Mouse (Mus musculus): ENCODE results near the gene 3110009E18Rik. TPM values are rescaled to one million over a fixed set of nuclear protein-coding genes. Genes with fewer than 3 reads are reported as not detected.

The 3110009E18Rik gene
- polyA plus RNA-seq, 1 experiment from 2014 or later: 12.8 TPM

DNA sequence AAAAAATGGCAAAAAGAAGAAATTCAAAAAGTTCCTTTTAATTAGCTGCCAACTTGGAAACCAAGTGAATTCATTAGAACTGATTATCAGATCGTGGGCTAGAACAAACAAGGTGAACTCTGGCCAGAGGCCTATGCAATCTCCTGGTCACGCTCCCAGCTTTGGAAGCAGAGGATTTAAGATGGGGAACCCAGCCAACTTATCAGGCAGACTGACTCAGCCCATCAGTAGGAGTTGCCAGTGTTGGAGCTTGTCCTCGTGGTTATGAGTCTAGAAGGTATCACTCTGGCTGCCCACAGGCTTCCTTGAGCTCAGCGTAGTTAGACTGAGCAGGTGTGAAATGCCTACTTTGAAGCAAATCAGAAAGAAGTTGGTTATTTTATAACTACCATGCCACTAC is 3.9 kb downstream of the 3110009E18Rik start:
- ATAC-seq: no peak
- H3K27me3 ChIP-seq (replicated peaks): no peaks in the 10 kb centered on the region
- no peak overlapping the region for H3K9ac ChIP-seq
- no peaks in the 10 kb centered on the region for H3K36me3 ChIP-seq
- H3K27ac ChIP-seq: no peak overlapping the region
- H3K4me2 ChIP-seq: no peak overlapping the region
- H3K9me3 ChIP-seq (replicated peaks): no peaks in the 10 kb centered on the region
- H3K4me1 ChIP-seq: peaks cover 20% of the 10 kb centered on the region
- WGBS (ENCODE audit: insufficient replicate concordance): 57% methylated on average over 4 of the region's 4 CpGs
- H3K4me3 ChIP-seq: no peak overlapping the region

DNA sequence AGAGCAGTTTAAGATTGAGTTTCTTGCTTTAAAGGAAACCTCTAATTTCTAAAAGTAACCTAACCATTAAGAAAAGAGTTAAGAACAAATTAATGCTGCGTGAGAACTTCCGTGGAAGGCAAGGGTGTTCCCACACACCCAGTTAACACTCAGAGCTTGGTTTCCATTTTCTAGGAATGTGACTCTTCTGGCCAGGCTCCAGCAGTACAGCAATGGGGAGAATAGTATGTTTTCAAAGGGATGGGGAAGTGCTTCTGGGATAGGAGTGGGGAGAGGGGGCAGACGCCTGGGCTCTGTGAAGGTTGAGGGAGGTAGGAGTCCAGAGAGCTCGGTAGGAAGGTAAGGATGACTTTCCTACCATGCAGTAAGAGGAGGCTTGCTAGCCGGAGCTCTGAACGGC is 4.5 kb downstream of the 3110009E18Rik start:
- 72% methylated on average over 6 of the region's 6 CpGs for WGBS (ENCODE audit: insufficient replicate concordance)
- Histone ChIP-seq H3K4me2 (no peak overlapping the region), H3K9ac (no peak overlapping the region), H3K27ac (no peak overlapping the region), H3K36me3 (no peaks in the 10 kb centered on the region), H3K4me1 (peaks cover 14% of the 10 kb centered on the region), H3K4me3 (no peak overlapping the region), H3K27me3 (replicated peaks) (no peaks in the 10 kb centered on the region), H3K9me3 (replicated peaks) (no peaks in the 10 kb centered on the region)
- no peak for ATAC-seq

DNA sequence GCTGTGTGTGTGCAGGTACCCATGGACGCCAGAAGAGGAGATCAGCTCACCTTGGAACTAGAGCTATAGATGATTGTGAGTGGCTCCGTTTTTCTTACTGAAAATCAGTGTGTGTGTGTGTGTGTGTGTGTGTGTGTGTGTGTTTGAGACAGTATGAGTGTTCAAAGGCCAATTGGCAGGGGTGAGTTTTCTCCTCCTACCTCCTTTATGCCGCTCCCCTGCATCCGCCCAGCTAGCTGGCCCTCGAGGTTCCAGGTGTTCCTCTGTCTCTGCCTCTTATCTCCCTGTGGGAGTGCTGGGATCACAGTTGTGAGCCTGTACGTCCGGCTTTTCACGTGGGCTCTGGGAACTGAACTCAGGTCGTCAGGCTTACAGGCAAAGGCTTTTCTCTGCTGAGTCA is 5.3 kb downstream of the 3110009E18Rik start:
- WGBS (ENCODE audit: insufficient replicate concordance): 66% methylated on average over 9 of the region's 9 CpGs
- ATAC-seq: no peak
- H3K4me1 ChIP-seq: peaks cover 13% of the 10 kb centered on the region

DNA sequence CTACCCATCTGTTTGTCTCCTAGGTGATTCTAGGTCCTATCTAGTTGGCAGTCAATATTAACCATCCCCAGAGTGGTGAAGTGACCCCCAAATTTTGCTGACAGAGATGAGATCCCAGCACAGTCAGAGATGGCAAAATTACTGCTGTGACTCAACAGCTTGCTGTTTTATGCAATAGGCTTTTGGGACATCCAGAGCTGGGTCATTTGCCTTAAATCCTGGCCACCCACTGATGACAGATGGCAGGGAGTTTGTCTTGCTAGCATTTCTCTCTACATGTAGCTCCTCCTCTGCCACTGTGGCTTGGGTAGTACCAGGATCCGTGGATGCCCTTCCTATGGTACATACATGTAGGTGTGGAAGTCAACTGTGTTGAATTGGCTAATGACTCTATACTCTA is 11.4 kb downstream of the 3110009E18Rik start:
- Histone ChIP-seq H3K36me3 (no peaks in the 10 kb centered on the region), H3K27ac (no peak overlapping the region), H3K27me3 (replicated peaks) (no peaks in the 10 kb centered on the region), H3K4me2 (no peak overlapping the region), H3K9ac (no peak overlapping the region), H3K4me3 (no peak overlapping the region), H3K9me3 (replicated peaks) (no peaks in the 10 kb centered on the region), H3K4me1 (no peaks in the 10 kb centered on the region)
- WGBS (ENCODE audit: insufficient replicate concordance): 63% methylated on average over 1 of the region's 1 CpGs
- ATAC-seq: no peak

More for the DNA sequence above, 5.3 kb downstream of the 3110009E18Rik start:
- Histone ChIP-seq H3K27ac (no peak overlapping the region), H3K27me3 (replicated peaks) (no peaks in the 10 kb centered on the region), H3K36me3 (no peaks in the 10 kb centered on the region), H3K9ac (no peak overlapping the region), H3K4me3 (no peak overlapping the region), H3K9me3 (replicated peaks) (no peaks in the 10 kb centered on the region), H3K4me2 (no peak overlapping the region)

DNA sequence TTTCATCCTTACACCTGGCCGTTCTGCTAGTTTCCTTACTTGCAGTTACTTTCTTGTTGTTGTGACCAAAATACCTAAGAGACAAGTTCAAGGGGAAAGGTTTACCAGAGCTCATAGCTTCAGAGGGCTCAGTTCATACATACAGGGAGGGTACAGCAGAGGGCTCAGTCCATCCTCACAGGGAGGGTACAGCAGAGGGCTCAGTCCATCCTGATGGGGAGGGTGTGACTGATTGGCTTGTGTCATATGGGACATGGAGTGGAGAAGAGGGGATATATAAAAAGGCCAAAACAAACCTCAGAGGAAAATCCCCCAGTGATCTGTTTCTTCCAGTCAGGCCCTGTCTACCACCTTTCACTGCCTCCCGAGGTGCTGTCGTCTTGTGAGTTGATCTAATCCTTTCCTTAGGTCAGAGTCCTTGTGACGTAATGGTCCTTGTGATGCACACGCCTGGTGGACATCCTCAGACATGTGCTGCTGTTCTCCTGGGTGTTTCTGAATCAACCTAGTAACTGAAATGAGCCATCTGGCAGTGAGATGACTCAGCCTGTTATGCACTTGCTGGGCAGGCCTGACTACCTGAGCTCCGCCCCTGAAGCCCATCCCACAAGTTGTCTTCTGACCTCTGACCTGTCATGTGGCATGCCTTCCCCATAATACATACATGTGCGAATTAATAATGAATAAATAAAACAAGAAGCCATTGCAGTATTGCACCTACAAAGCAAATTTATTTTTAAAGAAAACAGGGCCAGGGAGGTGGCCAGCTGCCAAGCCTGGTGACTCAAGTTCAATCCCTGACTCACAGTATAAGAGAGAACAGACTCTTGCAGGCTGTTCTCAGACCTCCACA is 15.2 kb downstream of the 3110009E18Rik start:
- no peak overlapping the region for H3K9ac ChIP-seq

DNA sequence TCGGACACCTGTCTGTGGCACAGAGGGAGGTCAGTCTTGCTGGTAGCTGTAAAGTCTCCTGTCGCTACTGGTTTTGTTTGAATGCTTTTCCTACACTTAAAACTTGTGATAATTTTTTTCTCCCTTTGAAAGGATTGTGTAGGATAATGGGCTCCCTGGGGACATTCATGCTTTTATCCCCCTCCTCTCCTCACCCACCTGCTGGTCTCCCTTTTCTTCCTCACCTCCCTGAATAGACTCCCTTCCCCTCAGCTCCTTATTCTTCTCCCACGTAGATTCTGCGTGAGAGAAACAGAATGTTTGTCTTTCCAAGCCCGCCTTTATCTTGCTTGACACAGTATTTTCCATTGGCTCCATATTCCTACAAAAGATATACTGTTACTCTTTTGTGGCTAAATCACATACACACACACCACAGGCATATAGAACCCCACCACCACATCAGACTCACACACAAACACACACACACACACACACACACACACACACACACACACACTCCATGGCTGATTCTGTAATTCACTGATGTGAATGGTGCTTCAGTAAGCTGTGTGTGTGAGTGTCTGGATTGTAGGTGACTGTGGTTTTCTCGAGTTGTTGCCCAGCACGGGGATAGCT is 18.0 kb downstream of the 3110009E18Rik start:
- no peaks in the 10 kb centered on the region for H3K36me3 ChIP-seq
- WGBS (ENCODE audit: insufficient replicate concordance): 48% methylated on average over 7 of the region's 7 CpGs
- no peak for ATAC-seq

More for the DNA sequence above, 15.2 kb downstream of the 3110009E18Rik start:
- no peak for ATAC-seq
- Histone ChIP-seq H3K27me3 (replicated peaks) (no peaks in the 10 kb centered on the region), H3K36me3 (no peaks in the 10 kb centered on the region), H3K4me2 (no peak overlapping the region), H3K27ac (no peak overlapping the region), H3K9me3 (replicated peaks) (no peaks in the 10 kb centered on the region), H3K4me3 (no peak overlapping the region), H3K4me1 (no peaks in the 10 kb centered on the region)
- WGBS (ENCODE audit: insufficient replicate concordance): 69% methylated on average over 7 of the region's 7 CpGs

DNA sequence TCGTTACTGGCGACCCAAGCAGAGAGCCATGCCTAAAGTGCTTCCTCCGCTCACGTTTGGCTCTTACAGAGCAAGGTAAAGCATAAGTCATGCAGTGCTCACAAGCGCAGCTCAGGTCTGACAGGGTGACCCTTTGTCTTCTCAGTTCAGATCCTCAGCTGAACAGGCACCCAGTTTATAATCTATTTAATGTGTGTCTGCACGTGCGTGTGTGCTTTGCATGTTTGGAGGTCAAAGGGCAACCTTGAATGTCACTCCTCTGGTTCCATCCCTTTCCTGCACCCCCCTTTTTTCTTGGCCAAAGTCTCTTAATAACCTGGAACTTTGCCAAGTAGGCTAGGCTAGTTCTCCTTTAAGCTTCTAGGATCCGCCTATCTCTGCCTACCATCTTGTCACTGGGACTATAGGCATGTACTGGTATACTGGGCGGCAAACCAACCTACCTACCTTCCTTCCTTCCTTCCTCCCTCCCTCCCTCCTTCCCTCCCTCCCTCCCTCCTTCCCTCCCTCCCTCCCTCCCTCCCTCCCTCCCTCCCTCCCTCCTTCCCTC is 19.2 kb downstream of the 3110009E18Rik start:
- 76% methylated on average over 9 of the region's 9 CpGs for WGBS (ENCODE audit: insufficient replicate concordance)
- ATAC-seq: no peak
- H3K4me2 ChIP-seq: no peak overlapping the region
- no peaks in the 10 kb centered on the region for H3K27me3 ChIP-seq (replicated peaks)
- no peak overlapping the region for H3K27ac ChIP-seq
- H3K36me3 ChIP-seq: no peaks in the 10 kb centered on the region
- no peaks in the 10 kb centered on the region for H3K9me3 ChIP-seq (replicated peaks)
- no peak overlapping the region for H3K4me3 ChIP-seq
- no peaks in the 10 kb centered on the region for H3K4me1 ChIP-seq
- H3K9ac ChIP-seq: no peak overlapping the region

More for the DNA sequence above, 18.0 kb downstream of the 3110009E18Rik start:
- Histone ChIP-seq H3K27me3 (replicated peaks) (no peaks in the 10 kb centered on the region), H3K9me3 (replicated peaks) (no peaks in the 10 kb centered on the region), H3K4me1 (no peaks in the 10 kb centered on the region), H3K9ac (no peak overlapping the region), H3K4me2 (no peak overlapping the region), H3K4me3 (no peak overlapping the region), H3K27ac (no peak overlapping the region)

DNA sequence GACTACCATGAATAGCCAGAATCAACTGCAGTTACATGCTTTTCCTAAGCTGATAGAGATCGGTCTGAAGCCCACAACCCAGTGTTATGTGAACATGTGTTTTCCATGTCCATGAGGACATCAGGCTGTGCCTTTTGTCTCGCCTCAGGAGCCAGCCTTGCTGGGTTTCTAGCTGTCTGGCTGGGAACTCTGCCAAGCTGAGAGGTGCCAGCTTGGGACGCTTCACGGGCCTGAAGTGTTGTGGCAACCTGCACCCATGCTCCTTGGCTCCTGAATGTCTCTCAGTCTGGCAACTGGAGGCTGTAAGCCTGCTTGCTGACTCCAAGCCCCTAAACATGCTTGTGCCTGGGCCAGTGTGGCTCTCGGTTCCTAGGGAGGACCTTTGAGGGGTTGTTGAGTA is 21.6 kb downstream of the 3110009E18Rik start:
- Histone ChIP-seq H3K4me2 (no peak overlapping the region), H3K36me3 (no peaks in the 10 kb centered on the region), H3K4me3 (no peak overlapping the region), H3K9ac (no peak overlapping the region), H3K9me3 (replicated peaks) (no peaks in the 10 kb centered on the region), H3K27ac (no peak overlapping the region), H3K4me1 (no peaks in the 10 kb centered on the region), H3K27me3 (replicated peaks) (no peaks in the 10 kb centered on the region)
- WGBS (ENCODE audit: insufficient replicate concordance): 69% methylated on average over 5 of the region's 5 CpGs
- no peak for ATAC-seq

DNA sequence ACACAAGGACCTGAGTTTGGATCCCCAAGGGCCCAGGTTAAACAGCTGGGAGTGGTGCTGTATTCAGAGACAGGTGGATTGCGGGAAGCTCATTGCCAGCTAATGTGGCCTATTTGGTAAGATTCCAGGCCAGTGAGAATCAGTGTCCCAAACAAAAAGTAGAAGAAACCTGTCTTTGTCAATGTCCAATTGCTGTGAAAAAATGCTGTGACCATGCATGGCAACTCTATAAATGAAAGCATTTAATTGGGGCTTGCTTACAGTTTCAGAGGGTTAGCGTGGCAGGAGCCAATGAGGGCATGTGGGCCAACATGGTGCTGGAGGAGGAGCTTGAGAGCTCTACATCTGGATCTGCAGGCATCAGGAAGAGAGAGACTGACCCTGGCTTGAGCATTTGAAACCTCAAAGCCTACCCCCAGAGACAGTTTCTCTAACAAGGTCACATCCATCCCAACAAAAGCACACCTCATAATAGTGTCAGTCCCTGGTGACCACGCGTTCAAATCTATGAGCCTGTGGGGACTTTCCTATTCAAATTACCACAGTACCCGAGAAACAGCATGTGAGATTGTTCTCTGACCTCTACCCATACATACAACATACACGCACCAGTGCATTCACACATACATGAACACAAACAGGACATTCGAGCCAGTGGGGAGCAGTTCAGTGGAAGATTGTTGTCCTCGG is 24.7 kb downstream of the 3110009E18Rik start:
- no peak for ATAC-seq
- Histone ChIP-seq H3K4me3 (no peak overlapping the region), H3K27me3 (replicated peaks) (no peaks in the 10 kb centered on the region), H3K4me2 (no peak overlapping the region), H3K27ac (no peak overlapping the region), H3K9me3 (replicated peaks) (no peaks in the 10 kb centered on the region), H3K4me1 (no peaks in the 10 kb centered on the region), H3K9ac (no peak overlapping the region), H3K36me3 (no peaks in the 10 kb centered on the region)
- 71% methylated on average over 8 of the region's 8 CpGs for WGBS (ENCODE audit: insufficient replicate concordance)

DNA sequence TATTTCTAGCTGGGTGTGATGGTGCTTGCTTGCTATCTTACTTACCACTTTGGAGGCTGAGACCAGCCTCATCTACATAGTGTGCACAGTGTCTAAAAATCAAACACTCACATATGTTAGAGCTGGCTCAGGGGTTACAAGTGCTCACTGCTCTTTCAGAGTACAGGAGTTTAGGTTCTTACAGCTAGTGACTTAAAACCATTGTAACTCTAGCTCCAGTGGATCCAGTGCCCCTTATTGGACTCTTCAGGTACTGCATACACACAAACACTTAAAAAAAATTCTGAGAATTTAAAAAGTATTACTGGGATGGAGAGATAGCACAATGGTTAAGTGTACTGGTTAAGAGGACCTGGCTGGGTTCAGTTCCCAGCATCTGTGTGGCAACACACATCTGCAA is 26.0 kb downstream of the 3110009E18Rik start:
- H3K4me1 ChIP-seq: no peaks in the 10 kb centered on the region
- no peaks in the 10 kb centered on the region for H3K9me3 ChIP-seq (replicated peaks)
- no peak overlapping the region for H3K9ac ChIP-seq
- H3K27ac ChIP-seq: no peak overlapping the region
- H3K36me3 ChIP-seq: no peaks in the 10 kb centered on the region
- no peak overlapping the region for H3K4me3 ChIP-seq
- ATAC-seq: no peak
- no peaks in the 10 kb centered on the region for H3K27me3 ChIP-seq (replicated peaks)
- no peak overlapping the region for H3K4me2 ChIP-seq

DNA sequence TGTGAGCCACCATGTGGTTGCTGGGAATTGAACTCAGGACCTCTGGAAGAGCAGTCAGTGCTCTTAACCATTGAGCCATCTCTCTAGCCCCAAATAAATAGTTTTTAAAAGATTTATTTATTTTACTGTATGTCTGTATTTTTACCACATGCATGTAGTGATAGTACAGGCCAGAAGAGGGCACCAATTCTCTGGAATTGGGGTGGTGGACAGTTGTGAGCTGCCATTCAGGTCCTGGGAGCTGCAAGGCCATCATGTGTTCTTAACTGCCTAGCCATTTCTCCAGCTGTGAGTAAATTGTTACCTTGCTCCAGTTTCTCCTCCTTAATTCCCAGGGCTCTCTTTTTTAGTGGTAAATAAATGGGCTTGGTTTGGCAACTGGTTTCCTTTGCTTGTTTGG is 33.2 kb downstream of the 3110009E18Rik start:
- no peak overlapping the region for H3K9ac ChIP-seq
- no peaks in the 10 kb centered on the region for H3K4me1 ChIP-seq
- ATAC-seq: no peak
- H3K36me3 ChIP-seq: no peaks in the 10 kb centered on the region
- no peaks in the 10 kb centered on the region for H3K9me3 ChIP-seq (replicated peaks)
- no peak overlapping the region for H3K27ac ChIP-seq
- H3K27me3 ChIP-seq (replicated peaks): no peaks in the 10 kb centered on the region
- no peak overlapping the region for H3K4me2 ChIP-seq
- H3K4me3 ChIP-seq: no peak overlapping the region

DNA sequence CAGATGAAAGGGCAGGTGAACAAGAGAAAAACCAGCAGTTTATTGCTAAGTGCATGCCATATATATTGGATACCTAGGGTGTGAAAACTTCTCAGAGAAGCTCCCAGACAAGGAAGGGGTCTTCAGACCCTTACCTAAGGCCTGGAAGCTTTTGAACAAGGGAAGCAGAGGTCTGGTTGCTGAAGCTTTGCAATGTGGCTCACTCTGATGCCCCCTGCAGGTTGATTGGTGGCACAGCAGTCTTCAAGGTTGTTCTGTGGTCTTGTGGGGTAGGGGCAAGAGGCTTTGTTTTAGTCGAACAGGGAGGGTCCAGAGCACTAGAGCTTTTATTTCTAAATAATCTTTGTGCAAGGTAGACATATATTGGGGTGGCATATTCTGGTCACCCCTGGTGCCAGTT is 34.3 kb downstream of the 3110009E18Rik start:
- Histone ChIP-seq H3K9ac (no peak overlapping the region), H3K4me1 (no peaks in the 10 kb centered on the region), H3K4me3 (no peak overlapping the region), H3K4me2 (no peak overlapping the region), H3K27me3 (replicated peaks) (no peaks in the 10 kb centered on the region), H3K36me3 (no peaks in the 10 kb centered on the region), H3K9me3 (replicated peaks) (no peaks in the 10 kb centered on the region), H3K27ac (no peak overlapping the region)
- 19% methylated on average over 1 of the region's 1 CpGs for WGBS (ENCODE audit: insufficient replicate concordance)
- no peak for ATAC-seq
